Mouse (Mus musculus): ENCODE measurements around the gene Pdcl3. TPM values are rescaled to one million over a fixed set of nuclear protein-coding genes. Genes with fewer than 3 reads are reported as not detected.
"Not testable (repeated sequence)": the region's sequence is repeated elsewhere in the genome, so short reads cannot be mapped to it uniquely, and the experiment has no call there.

Pdcl3 gene
- total and polyA plus RNA-seq, 3 experiments: 55.6 to 120 (median 83.6) TPM

DNA sequence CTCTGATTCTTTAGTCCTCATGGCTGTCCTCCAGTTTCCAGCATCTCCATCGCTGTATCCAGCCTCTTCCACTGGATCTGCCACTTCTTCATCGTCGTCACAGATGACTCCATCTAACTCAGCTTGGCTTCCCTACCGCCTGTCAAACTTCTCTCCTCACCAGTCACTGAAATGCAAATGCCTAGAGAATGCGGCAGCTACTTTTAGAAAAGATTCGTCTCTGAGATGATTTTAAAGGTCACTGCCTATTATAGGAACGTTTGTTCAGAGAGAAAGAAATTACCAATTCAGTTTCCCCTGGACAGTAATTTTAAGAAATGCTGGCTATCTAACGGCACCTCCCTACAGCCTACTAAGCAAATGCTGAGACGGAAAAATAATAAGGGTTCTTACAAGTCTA lies 50.4 kb downstream of the Pdcl3 start:
- H3K79me2 ChIP-seq (replicated peaks; ENCODE audit: control insufficient read depth, extremely low read depth, insufficient read depth, poor library complexity, severe bottlenecking): no peaks in the 10 kb centered on the region
- in situ Hi-C loops (cut with MboI; ENCODE audit: low pct_ligation_motif_present, low pct_unique_long_range_greater_than_20kb, low sequenced_read_pairs): no loop called here
- no peaks in the 10 kb centered on the region for H3K4me1 ChIP-seq (ENCODE audit: control insufficient read depth in 1 of 2, insufficient read depth in 2 of 2)
- H3K27ac ChIP-seq (ENCODE audit: insufficient read depth, low read depth): no peak overlapping the region
- no peak for DNase-seq (ENCODE audit: extremely low read depth)
- H3K9ac ChIP-seq (ENCODE audit: insufficient read depth, low read depth): no peak overlapping the region
- no peak overlapping the region for H3K4me3 ChIP-seq (replicated peaks in 1 of 3; ENCODE audit: low read depth in 2 of 3, low read length in 2 of 3, poor library complexity in 1 of 3)
- no peak for TF ChIP-seq ZKSCAN1 (IDR thresholded peaks at IDR 0.05; ENCODE audit: borderline replicate concordance, low read depth, low read length)
- TF ChIP-seq JUND (conservative IDR thresholded peaks at IDR 0.05; ENCODE audit: low read depth, low read length): no peak
- no peak for TF ChIP-seq USF2 (conservative IDR thresholded peaks at IDR 0.05; ENCODE audit: low read depth, low read length)
- no peak for TF ChIP-seq MAX (IDR thresholded peaks at IDR 0.05; ENCODE audit: low read length)
- TF ChIP-seq ZC3H11A (IDR thresholded peaks at IDR 0.05; ENCODE audit: low read depth, low read length): no peak
- TF ChIP-seq ETS1 (conservative IDR thresholded peaks at IDR 0.05; ENCODE audit: low read depth, low read length): no peak
- no peak for TF ChIP-seq ZNF384 (IDR thresholded peaks at IDR 0.05; ENCODE audit: low read depth, low read length)
- TF ChIP-seq RAD21 (IDR thresholded peaks at IDR 0.05; ENCODE audit: low read depth, low read length): no peak
- TF ChIP-seq MEF2A (IDR thresholded peaks at IDR 0.05; ENCODE audit: borderline replicate concordance, low read depth, low read length): no peak
- TF ChIP-seq HCFC1 (IDR thresholded peaks at IDR 0.05; ENCODE audit: low read depth, low read length): no peak
- no peak for TF ChIP-seq BHLHE40 (IDR thresholded peaks at IDR 0.05; ENCODE audit: low read depth, low read length)
- no peak for TF ChIP-seq CHD2 (IDR thresholded peaks at IDR 0.05; ENCODE audit: low read length)
- TF ChIP-seq RCOR1 (conservative IDR thresholded peaks at IDR 0.05; ENCODE audit: low read depth, low read length): no peak
- TF ChIP-seq NRF1 (IDR thresholded peaks at IDR 0.05; ENCODE audit: low read depth, low read length): no peak
- no peak for TF ChIP-seq SMC3 (IDR thresholded peaks at IDR 0.05; ENCODE audit: low read depth, low read length)
- no peaks in the 10 kb centered on the region for H3K9me3 ChIP-seq (replicated peaks; ENCODE audit: low read length)
- H3K4me2 ChIP-seq (ENCODE audit: insufficient read depth, low read depth, poor library complexity, severe bottlenecking): no peak overlapping the region
- dilution Hi-C loops (cut with MboI; ENCODE audit: extremely low pct_ligation_motif_present, extremely low pct_unique_long_range_greater_than_20kb, low sequenced_read_pairs): no loop called here
- no peaks in the 10 kb centered on the region for H3K36me3 ChIP-seq (replicated peaks in 1 of 2; ENCODE audit: control insufficient read depth in 1 of 2, insufficient read depth in 1 of 2, low read length in 1 of 2)
- no peaks in the 10 kb centered on the region for H3K27me3 ChIP-seq (replicated peaks)

DNA sequence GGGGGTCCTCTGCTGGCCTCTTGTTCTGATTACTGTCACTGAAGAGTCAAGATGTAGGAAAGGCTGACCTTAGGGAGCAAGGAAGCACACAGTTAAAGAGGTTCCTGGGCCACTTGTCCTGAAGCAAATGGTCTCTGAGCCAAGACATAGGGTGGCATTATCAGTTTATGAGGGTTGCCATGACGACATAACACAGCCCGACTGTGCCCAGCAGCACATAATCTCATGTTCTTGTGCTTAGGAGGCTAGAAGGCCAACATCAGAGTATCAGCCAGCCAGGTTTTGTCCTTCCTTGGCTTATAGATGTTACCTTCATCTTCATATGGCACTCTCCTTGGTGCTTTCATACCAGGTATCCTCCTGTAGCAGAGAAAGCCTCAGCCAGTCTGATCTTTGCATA lies 56.8 kb downstream of the Pdcl3 start:
- dilution Hi-C loops (cut with MboI; ENCODE audit: extremely low pct_ligation_motif_present, extremely low pct_unique_long_range_greater_than_20kb, low sequenced_read_pairs): no loop called here
- no peak for DNase-seq (ENCODE audit: extremely low read depth)
- in situ Hi-C loops (cut with MboI; ENCODE audit: low pct_ligation_motif_present, low pct_unique_long_range_greater_than_20kb, low sequenced_read_pairs): loop anchor here (10.0 kb wide), 1 partner anchor 53 kb away; no protein-coding TSS in a partner anchor
- Histone ChIP-seq H3K79me2 (replicated peaks; ENCODE audit: control insufficient read depth, extremely low read depth, insufficient read depth, poor library complexity, severe bottlenecking) (no peaks in the 10 kb centered on the region), H3K27ac (ENCODE audit: insufficient read depth, low read depth) (no peak overlapping the region), H3K9me3 (replicated peaks; ENCODE audit: low read length) (no peaks in the 10 kb centered on the region), H3K9ac (ENCODE audit: insufficient read depth, low read depth) (no peak overlapping the region), H3K27me3 (replicated peaks) (no peaks in the 10 kb centered on the region), H3K36me3 (replicated peaks in 1 of 2; ENCODE audit: control insufficient read depth in 1 of 2, insufficient read depth in 1 of 2, low read length in 1 of 2) (no peaks in the 10 kb centered on the region), H3K4me3 (replicated peaks in 1 of 3; ENCODE audit: low read depth in 2 of 3, low read length in 2 of 3, poor library complexity in 1 of 3) (no peak overlapping the region), H3K4me1 (ENCODE audit: control insufficient read depth in 1 of 2, insufficient read depth in 2 of 2) (peaks cover 0 to 6% of the 10 kb centered on the region in 2 experiments; a peak in 2 of 4 replicates), H3K4me2 (ENCODE audit: insufficient read depth, low read depth, poor library complexity, severe bottlenecking) (no peak overlapping the region)
- TF ChIP-seq ELF1 (IDR thresholded peaks at IDR 0.05; ENCODE audit: low read depth, low read length) (no peak), MYC (IDR thresholded peaks at IDR 0.05; ENCODE audit: low read depth, low read length) (no peak), MAFK (IDR thresholded peaks at IDR 0.05; ENCODE audit: insufficient replicate concordance, low read length) (no peak), JUND (conservative IDR thresholded peaks at IDR 0.05; ENCODE audit: low read depth, low read length) (no peak), MEF2A (IDR thresholded peaks at IDR 0.05; ENCODE audit: borderline replicate concordance, low read depth, low read length) (no peak), ZNF384 (IDR thresholded peaks at IDR 0.05; ENCODE audit: low read depth, low read length) (no peak), USF2 (conservative IDR thresholded peaks at IDR 0.05; ENCODE audit: low read depth, low read length) (no peak), RCOR1 (conservative IDR thresholded peaks at IDR 0.05; ENCODE audit: low read depth, low read length) (no peak), CTCF (conservative IDR thresholded peaks at IDR 0.05 in 1 of 2, IDR thresholded peaks at IDR 0.05 in 1 of 2; ENCODE audit: low read depth in 2 of 2, low read length in 2 of 2) (no peak)

DNA sequence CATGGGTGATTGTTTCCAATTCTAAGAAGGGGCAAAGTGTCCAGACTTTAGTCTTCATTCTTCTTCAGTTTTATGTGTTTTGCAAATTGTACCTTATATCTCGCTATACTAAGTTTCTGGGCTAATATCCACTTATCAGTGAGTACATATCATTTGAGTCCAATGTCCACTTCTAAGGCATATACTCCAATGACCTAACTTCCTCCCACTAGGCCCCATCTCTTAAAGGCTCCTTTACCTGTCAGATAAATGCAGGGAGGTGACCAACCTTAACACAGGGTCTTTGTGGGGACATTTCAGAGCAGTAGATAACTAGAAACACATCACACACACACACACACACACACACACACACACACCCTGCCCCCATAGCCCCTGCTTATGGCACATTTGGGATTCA lies 59.0 kb downstream of the Pdcl3 start:
- DNase-seq (ENCODE audit: extremely low read depth); H3K9me3 ChIP-seq (replicated peaks; ENCODE audit: low read length); dilution Hi-C loops (cut with MboI; ENCODE audit: extremely low pct_ligation_motif_present, extremely low pct_unique_long_range_greater_than_20kb, low sequenced_read_pairs); H3K27ac ChIP-seq (ENCODE audit: insufficient read depth, low read depth); H3K4me2 ChIP-seq (ENCODE audit: insufficient read depth, low read depth, poor library complexity, severe bottlenecking); H3K36me3 ChIP-seq (replicated peaks in 1 of 2; ENCODE audit: control insufficient read depth in 1 of 2, insufficient read depth in 1 of 2, low read length in 1 of 2); H3K9ac ChIP-seq (ENCODE audit: insufficient read depth, low read depth); H3K27me3 ChIP-seq (replicated peaks); H3K4me3 ChIP-seq (replicated peaks in 1 of 3; ENCODE audit: low read depth in 2 of 3, low read length in 2 of 3, poor library complexity in 1 of 3); H3K79me2 ChIP-seq (replicated peaks; ENCODE audit: control insufficient read depth, extremely low read depth, insufficient read depth, poor library complexity, severe bottlenecking): not testable (repeated sequence)
- H3K4me1 ChIP-seq (ENCODE audit: control insufficient read depth in 1 of 2, insufficient read depth in 2 of 2): peaks cover 0 to 11% of the 10 kb centered on the region in 2 experiments; a peak in 2 of 4 replicates
- in situ Hi-C loops (cut with MboI; ENCODE audit: low pct_ligation_motif_present, low pct_unique_long_range_greater_than_20kb, low sequenced_read_pairs): loop anchor here (10.0 kb wide), 1 partner anchor 50 kb away; no protein-coding TSS in a partner anchor
